Mouse (Mus musculus) embryo, embryonic 9.5 days (tissue): Measurements from ENCODE around the gene Tgfa.

Source experiments
- DNase-seq: peaks from one replicate; pipeline ENCODE4 v3.0.0-alpha.2; 2017; ENCODE audit errors: extremely low spot score

Gene Tgfa

DNA sequence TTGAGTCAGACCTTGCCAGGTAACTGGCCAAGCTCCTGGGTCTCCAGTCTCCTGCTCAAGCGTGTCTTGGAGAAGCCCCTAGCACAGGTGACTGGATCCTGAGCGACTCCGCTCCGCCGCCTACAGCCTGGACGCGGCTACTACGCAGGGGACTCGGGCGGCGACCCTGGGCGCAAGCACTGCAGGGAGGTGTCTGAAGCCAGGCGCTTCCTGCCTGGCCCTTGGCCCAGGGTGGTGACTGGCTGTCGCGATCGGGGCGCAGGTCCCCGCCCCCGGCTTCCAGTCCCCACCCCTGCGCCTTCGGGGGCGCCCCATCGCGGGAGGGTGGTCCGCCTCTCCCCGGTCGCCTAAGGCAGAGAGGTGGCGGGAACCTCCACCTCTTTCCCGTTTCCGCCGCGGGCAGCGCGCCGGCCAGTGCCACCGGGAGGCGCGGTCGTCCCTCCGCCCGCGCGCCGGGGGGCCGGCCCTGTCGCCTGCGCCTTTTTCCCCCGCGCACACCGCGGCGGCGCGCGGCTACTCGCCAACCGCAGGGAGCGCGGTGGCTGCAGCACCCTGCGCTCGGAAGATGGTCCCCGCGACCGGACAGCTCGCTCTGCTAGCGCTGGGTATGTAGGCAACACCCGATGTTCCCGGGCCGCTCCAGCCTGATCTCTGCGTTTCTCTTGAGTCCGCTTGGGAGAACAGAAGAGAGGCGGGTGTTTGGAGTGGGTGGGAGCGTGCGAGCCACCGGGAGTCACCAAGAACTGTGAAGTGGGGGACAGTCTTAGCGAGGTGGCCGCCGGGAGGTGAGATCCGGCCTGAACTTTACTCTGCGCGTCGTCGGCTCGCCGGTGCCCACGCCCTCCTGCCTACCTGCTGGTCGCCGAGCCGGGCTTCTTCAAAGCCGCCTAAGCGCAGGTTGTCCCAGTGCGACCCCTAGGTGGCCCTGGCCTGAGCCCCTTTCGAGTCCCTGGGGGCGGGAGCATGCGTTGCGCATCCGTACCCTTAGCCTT, at the start of gene Tgfa:
TSS of gene Tgfa (plus strand) at position 283 of the 992 bp plus-strand sequence.
- peak; percentile 74 for DNase-seq

DNA sequence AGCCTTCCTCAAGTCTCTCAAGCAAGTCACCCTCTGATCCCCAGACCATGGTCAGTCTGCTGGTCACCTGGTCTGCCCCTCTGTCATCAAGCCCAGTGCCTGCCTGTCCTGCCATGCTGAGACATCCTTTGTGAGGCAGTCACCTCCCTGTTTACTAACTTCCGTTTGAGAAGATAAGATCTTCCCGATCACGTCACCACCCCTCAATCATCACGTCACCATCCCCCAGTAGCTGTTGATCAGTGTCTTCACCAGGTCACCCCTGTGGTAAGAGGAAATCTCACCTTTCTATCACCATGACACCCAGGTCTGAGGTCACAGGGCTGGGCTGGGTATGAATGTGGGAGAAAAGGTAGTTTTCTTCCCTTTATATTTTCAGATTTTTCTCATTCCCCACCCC, 46.5 kb upstream of the Tgfa start:
- no peak for DNase-seq

DNA sequence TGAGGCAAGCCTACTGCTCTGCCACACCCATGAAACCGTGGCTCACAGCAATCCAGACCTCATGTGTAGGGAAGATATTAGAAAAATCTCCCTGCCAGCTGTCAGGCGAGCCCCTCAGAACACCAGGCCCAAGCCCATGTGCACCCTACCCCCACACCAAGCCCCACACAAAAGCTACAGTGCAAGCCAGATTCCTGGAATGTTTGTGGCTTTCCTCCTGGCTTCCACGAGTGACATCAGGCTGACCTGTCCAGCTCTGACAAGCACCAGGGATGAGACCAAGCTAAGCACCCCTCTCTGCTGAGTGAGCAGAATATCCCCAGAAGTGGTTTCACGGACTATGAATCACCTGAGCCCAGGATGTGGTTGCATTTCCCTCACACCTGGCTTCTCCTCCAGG, 46.0 kb upstream of the Tgfa start:
- no peak for DNase-seq

DNA sequence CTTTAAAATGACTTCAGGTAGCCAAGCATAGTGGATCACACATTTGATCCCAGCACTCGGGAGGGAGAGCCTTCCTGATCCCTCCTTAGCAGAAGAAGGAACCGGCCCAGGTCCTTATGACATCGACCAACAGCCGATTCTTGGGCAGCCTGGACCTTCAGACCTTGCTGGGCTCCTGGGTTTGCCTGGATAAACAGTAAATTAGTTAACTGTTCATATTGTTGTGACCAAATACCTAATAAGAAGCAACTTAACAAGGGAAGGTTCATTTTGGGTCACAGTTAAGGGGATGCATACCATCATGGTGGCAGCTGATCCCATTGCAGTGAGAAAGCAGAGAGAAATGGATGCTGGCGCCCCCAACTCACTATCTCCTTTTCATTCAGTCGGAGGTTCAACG, 42.3 kb upstream of the Tgfa start:
- no peak for DNase-seq

DNA sequence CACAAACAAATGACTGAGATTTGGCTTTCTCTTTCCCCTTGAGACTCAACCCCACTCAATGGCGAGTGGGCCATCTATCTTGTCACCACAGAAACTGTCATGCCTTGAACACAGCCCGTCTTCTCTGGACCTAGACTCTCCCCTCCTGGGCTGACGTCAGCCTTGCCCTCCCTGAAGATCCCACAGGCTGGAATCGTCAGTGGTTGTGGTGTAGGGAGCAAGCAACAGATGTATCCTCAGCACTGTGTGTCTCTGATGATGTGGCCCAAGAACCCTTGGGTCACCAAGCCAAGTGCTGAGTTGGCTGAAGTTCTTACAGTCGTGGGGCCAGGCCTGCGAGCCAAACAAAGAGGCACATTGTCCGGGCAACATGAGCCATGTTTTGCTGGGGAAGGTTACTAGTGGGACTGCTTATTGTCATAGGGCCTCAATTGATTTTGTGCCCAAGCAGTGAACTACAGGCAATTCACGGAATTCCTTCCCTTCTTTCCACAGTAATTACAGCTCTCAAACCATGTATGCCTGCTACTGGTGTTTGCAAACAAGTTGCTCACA, 41.5 kb upstream of the Tgfa start:
- no peak for DNase-seq

DNA sequence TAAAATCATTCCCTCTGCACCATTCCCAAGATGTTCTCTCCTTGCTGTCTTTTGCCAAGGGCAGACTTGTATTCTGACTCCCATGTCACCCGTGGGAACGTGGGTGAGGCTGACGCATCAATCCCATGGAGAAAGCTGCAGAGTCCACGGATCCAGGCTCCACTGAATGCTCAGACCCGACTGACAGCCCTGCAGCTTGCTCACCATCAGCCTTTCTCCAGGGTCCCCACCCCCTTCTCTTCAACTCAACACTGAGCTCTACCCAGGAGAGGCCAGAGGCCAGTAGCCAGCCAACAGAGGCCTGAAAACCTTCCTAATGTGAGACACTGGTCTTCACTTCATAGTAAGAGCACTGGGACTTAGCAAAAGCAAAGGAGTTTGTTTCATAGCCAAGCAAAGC, 41.0 kb upstream of the Tgfa start:
- DNase-seq, result no peak

DNA sequence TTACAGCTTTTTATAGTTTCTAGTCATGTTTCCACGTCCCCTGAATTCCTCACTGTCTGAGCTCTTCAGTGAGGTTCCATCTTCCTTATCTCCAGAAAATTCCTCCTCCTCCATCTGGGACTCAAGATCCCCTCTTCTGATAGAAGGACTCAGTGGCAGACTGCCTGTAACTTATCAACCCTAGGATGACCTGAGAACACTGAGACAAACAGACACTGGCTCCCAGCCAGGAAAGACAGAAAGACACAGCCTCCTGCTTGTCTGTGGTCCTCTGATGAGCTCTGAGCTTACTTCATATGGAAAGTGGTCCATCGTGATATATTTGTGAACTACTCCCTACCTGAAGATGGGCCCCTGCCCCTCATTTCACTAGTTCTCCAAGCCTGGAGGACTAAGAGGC, 40.5 kb upstream of the Tgfa start:
- no peak for DNase-seq

DNA sequence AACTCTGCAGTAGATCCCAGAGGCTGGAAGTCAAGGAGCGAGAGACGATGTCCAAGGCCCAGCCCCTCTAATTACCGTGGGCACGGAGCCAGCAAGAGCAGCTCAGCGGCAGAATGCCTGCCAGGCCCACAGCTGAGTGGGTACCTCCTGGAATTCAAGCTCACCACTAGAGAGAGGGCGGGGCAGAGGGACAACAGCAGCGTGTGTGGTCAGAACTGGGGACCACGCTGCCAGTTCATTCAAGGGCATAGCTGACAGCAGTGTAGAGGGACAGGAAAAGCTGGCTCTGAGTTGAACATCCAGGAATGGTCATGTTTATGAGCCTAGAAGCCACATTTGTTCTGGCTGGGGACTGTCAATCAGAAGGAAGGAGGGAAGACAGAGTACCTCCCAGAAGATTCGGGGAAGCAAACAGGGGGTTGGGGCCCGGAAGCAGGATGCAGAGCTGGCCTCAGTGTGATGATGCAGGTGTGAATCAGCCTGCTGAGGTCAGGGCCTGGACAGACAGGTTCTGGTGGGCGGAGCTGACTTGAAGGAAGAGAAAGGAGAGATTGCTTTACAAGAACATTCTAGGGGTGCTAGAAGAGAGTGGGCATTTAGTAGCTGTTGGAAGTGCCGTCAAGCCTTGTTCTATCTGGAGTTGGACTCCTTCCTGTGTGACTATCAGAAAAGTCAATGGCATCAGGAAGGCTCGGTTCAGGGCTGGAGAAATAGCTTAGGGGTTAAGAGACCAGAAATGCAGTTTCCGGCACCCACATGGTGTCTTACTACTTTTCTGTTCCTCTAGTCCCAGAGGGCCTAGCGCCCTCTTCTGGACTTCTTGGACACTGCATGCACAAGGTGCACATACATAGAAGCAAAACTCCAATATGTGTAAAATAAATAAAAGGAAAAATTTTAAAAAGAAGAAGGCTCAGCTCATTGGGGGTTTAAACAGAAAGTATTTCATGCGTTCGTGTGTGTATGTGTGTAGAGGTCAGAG, 37.5 kb upstream of the Tgfa start:
- no peak for DNase-seq

DNA sequence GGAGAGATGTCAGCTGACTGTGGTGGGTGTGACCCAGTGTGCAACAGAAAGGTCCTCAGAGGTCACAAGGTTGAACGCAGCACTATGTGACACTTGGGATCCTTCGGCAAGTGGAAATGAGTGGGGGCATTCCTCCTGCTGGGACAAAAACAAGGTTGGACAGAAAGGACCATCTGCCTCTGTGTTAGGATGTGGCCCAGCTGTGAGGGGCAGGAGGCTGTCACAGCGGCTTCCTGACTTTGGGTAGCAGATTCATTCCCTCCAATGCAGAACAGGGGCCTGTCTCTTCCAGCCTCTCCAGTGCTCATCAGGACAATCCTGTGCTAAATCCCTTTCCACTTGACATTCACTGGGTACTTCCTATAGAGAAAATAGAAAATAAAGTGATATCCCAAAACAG, 34.1 kb upstream of the Tgfa start:
- DNase-seq, result no peak

DNA sequence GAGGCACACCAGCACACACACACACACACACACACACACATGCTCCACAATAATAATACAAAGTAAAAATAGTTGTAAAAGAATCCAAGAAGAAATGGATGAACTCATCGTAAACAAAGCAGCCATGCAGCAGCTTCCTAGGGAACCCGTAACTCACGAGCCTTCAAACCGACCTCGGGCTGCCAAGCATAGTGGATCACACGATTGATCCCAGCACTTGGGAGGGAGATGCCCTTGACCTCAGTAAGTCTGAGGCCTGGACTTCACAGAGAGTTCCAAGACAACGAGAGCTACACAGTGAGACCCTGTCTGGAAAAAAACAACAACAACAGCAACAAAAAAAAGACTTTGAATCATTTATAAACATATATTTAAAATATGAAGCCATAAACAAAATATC, 33.4 kb upstream of the Tgfa start:
- DNase-seq, result no peak

DNA sequence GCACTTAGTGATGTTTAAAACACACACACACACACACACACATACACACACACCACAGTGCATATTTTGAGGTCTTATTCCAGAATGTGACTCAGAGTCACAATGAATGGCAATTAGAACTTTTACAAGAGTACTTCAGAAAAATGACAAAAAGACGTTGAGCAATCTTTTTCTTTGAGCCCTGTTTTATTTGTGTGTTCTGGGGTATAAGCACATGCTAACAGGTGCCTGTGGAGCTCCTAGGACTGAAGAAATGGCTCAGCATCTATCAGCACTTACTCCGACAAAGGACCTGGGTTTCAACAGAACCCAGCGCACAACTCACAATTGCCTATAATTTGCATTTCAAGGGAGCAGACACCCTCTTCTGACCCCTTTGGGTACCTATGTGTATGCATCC, 31.0 kb upstream of the Tgfa start:
- no peak for DNase-seq

DNA sequence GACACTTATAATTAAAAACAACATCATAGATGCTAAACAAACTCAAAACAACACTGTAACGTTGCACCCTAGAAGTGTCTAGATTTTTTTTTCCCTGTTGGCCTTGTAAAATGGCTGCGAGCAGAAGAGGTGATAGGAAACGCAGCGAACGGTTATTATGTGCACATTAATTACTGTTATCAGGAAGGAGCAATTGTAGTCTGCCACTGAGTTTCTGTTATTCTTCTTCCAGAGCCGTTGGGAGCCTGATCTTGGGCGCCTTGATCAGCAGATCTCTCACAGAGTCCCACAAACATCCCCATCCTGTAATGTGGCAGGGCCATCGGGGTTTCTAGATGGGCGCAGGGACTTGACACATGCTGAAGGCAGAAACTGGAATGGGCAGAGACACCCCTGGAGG, 28.6 kb upstream of the Tgfa start:
- DNase-seq, result no peak

DNA sequence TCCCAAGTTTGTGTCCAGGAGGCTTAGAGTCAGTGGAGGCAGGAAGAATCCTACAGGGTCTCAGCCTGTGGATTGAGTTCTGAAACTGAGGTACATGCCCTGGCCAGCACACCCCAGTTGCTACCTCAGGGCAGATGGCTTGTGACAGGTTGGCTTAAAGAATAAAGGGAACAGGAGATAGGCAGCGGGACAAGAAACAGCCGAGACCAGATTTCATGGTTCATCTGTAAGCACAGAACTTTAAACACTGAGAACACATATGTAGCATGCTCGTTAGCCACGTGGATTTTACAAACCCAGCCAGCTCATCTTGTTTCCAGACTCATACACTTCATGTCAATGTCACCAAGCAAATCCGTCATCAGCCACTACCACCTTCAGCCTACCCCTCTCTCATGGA, 27.2 kb upstream of the Tgfa start:
- DNase-seq, result no peak

DNA sequence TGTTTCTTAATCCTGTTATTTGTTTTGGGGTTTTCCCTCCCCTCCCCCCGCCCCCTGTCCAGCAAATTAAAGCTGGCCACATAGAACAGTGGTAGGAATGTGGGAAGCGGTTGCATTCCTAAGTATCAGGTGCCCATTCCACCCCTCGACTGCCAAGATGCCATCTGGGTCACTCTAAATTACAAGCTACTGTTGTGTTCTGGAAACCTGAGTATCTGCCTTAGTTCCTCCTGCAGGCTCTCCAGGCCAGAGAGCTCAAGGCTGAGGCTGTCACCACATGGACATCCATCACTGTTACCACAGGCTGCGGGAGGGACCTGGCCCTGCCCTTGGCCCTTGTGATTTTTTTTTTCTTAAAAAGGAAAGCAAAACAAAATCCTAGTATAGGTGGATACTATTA, 25.9 kb upstream of the Tgfa start:
- no peak for DNase-seq

DNA sequence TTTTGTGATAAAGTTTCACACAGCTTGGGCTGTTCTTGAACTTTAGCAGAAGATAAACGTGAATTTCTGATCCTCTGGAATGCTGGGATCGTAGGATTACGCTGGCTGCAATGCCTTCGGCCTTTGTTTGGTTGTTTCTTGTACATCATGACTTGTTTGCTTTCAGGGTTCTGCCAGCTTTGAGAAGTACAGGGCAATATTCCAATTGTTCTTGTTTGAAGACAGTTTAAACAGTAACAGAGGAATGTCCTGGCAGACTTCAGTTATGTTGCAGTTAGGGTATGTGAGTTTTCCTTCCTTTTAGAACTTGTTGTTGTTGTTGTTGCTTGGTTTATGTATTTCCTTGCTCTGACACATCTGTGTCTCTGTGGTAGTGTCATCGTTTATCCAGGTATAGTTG, 18.8 kb upstream of the Tgfa start:
- DNase-seq, result no peak

DNA sequence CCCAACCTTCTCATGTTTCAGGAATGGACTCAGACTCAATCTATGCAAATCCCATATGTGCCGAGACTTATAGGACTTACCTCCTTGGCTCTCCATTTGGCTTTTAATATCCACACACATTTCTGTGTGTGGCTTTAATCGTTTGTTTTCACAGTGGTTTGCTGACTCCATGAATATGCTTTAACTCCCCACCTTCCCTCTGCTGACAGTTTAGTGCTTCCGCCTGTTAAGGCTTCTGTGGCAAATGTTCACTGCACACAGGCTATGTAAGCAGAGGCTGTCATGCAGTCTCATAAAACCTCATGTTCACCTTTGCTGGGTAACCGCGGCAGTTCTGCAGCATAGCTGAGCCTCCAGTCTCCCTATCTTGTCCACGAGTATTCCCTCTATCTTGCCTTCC, 18.3 kb upstream of the Tgfa start:
- DNase-seq, result no peak

DNA sequence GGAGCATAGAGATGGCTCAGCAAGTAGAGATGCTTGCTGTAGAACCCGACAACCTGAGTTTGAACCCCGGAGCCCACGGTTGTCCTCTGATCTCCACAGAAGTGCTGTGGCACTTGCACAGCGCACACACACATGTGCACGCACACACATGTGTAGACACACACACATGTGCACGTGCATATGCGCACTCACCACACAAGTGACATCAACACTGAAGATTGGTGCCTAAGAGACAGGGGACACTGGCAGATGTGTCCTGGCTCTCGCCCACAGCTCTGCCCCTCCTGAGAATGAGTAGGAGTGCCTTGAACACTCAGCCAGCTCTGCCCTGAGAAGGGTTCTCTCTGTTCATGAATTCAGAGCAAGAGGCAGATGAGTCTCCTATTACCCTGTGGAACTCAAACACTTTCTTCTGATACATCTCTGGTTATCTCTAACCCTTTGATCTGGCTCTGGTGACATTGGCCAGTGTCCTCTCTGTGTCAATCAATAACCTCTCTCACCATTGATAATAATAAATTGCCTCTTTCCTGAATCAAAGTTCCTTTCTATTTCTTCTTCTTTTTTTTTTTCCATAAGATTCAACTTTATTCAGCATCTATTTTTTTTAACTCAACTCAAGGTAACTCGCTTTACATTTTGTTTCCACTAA, 17.6 kb upstream of the Tgfa start:
- no peak for DNase-seq

DNA sequence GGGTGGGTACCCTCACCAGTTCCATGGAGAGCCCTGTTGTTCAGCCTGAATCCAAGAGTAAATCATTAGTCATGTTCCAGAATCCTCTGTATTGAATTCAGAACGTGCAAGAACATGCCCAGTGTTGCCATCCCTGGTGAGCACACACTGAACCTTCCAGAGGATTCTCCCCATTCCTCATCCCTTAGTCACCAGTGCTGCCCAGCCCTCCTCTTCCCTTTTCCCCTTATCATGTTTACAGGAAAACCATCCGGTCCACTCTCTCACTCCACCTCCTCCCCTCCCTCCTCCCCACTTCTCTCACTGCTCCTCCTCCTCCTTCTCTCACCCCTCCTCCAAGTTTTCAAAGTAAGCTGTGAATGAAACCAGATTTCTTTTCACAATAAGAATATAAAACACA, 14.4 kb upstream of the Tgfa start:
- no peak for DNase-seq

DNA sequence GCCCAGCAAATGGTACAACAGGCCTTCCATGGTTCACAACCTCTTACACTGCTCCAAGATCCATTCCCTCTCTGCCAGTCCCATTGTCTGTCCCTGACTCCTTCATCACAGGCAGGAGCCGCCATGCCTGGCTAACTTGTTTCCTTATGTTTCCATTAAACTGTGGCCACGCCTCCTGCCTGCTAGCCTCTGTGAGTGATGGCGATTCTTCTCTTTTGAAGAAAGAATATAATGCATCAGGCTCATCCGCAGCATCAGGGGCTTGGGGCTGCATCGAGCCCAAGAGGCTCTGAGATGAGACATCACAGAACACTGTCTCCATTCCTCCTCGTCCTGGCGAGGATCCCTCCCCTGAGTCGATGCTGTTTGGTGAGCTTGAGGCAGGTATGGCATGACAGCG, 13.0 kb upstream of the Tgfa start:
- no peak for DNase-seq

DNA sequence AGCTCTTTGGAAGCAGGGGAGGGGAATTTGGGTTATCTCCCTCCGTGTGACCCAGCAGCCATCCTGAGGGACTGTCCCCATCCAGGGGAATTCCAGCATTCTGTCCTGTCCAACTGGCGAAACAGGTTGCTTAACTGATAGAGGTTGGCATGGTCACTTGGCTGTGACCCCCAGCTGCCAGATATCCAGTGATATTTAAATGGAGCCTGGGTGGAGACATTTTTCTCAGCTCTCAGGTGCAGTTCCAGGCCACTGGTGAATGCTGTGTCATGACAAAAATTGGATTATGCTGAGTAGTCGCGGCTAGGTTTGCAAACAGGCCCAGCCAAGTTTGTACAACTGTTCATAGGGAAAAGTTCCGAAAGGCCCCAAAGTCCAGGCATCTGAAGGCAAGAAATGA, 12.4 kb upstream of the Tgfa start:
- DNase-seq, result no peak

DNA sequence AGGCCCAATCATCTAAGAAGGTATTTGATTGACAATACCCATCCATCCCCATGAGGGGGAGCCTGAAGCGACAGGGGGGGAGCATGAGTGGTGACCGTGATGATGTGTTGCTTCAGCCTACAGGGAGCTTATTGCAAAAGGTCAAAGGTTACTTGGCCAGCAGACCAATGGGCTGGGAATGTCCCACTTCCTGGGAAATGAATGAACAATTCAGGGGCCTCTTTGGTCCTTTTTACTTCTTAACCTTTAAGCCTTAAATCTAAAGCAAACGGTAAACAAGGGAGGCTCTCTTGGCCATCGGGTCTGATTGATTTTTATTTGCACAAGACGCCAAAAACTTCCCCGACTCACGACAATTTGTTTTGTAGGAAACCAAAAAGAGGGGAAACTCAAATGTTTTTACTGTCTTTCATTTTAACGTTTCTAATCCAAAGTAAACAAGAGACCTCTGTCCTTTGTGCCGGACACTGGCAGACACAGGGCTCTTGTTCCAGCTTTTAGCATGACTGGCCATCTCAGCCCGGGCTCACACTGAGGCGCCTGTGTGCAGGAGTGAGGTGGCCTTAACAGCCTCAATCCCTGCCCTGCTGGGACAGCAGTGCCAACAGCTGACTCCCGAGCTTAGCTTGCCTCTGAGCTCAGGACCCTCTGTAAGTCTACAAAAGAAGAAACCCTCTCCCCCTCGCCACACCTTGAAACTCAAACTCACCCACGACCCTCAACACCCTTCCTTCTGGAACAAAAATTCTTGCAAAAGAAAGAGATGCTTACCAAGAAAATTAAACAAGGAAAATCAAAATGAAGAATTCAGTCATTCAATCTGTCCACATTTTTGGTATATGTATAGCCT, 8.7 kb upstream of the Tgfa start:
- peak; percentile 27 for DNase-seq
